Mouse (Mus musculus) myocyte (in vitro differentiated cells): ENCODE data around the gene Rab1a. TPM values are rescaled to one million over a fixed set of nuclear protein-coding genes. Genes with fewer than 3 reads are reported as not detected.

Experiments used
- H3K27me3 ChIP-seq: one replicate; pipeline ENCODE4 v1.6.1; 2011; ENCODE audit not compliant: control insufficient read depth, insufficient read depth, insufficient read length
- H3K36me3 ChIP-seq: one replicate; pipeline ENCODE4 v1.6.1; 2011; ENCODE audit not compliant: control insufficient read depth, insufficient read depth
- H3K4me2 ChIP-seq: one replicate; pipeline ENCODE4 v1.6.1; 2011; ENCODE audit warnings: low read depth, control low read depth
- H3K4me3 ChIP-seq: one replicate; pipeline ENCODE4 v1.5.1; 2011; ENCODE audit warnings: mild to moderate bottlenecking, control low read depth, moderate library complexity
- H3K79me2 ChIP-seq: one replicate; pipeline ENCODE4 v1.6.1; 2011; ENCODE audit not compliant: control insufficient read depth, insufficient read depth
- H3ac ChIP-seq: one replicate; pipeline ENCODE4 v1.6.1; 2011; ENCODE audit not compliant: control insufficient read depth, insufficient read length
- CEBPB ChIP-seq: IDR thresholded peaks from 2 replicates; pipeline ENCODE4 v1.6.1; 2011; ENCODE audit warnings: mild to moderate bottlenecking, moderate library complexity; ENCODE audit not compliant: poor library complexity, insufficient read depth, severe bottlenecking
- E2F4 ChIP-seq: IDR thresholded peaks from one replicate; pipeline ENCODE4 v1.6.1; 2011; ENCODE audit warnings: mild to moderate bottlenecking, control low read depth, moderate library complexity; ENCODE audit not compliant: insufficient read depth
- MAX ChIP-seq: IDR thresholded peaks from one replicate; pipeline ENCODE4 v1.6.1; 2011; ENCODE audit warnings: low read depth, mild to moderate bottlenecking, control low read depth
- MYOD1 ChIP-seq, 3 experiments: IDR thresholded peaks; one replicate each; pipeline ENCODE4 v1.6.1; 2011; ENCODE audit warnings: control low read depth in 2 of 3, low read depth in 2 of 3, mild to moderate bottlenecking in 2 of 3, moderate library complexity in 1 of 3; ENCODE audit not compliant: insufficient read length in 2 of 3, control insufficient read depth in 1 of 3
- MYOG ChIP-seq, 3 experiments: IDR thresholded peaks; one replicate each; pipeline ENCODE4 v1.6.1; 2011; ENCODE audit warnings: control low read depth in 2 of 3, low read depth in 2 of 3, mild to moderate bottlenecking in 2 of 3; ENCODE audit not compliant: insufficient read length in 2 of 3, control insufficient read depth in 1 of 3, insufficient read depth in 1 of 3
- POLR2A ChIP-seq: IDR thresholded peaks from one replicate; pipeline ENCODE4 v1.6.1; 2011; ENCODE audit warnings: low read depth, mild to moderate bottlenecking, control low read depth, moderate library complexity; ENCODE audit not compliant: insufficient read length
- POLR2AphosphoS2 ChIP-seq: IDR thresholded peaks from one replicate; pipeline ENCODE4 v1.6.1; 2011; ENCODE audit warnings: low read depth, control low read depth; ENCODE audit not compliant: insufficient read length
- REST ChIP-seq: IDR thresholded peaks from one replicate; pipeline ENCODE4 v1.6.1; 2011; ENCODE audit warnings: mild to moderate bottlenecking, control low read depth, moderate library complexity; ENCODE audit not compliant: insufficient read depth, insufficient read length
- SRF ChIP-seq: IDR thresholded peaks from one replicate; pipeline ENCODE4 v1.6.1; 2011; ENCODE audit warnings: low read depth; ENCODE audit not compliant: control insufficient read depth, insufficient read length
- TCF12 ChIP-seq: IDR thresholded peaks from one replicate; pipeline ENCODE4 v1.6.1; 2011; ENCODE audit warnings: mild to moderate bottlenecking, control low read depth; ENCODE audit not compliant: poor library complexity, insufficient read depth, severe bottlenecking
- TCF3 ChIP-seq: IDR thresholded peaks from one replicate; pipeline ENCODE4 v1.6.1; 2011; ENCODE audit warnings: low read depth, control low read depth; ENCODE audit not compliant: insufficient read length
- USF1 ChIP-seq: IDR thresholded peaks from one replicate; pipeline ENCODE4 v1.6.1; 2011; ENCODE audit warnings: low read depth, mild to moderate bottlenecking, control low read depth, moderate library complexity
- polyA plus RNA-seq: library from polyadenylated mRNA; unstranded; fragments of >200 nt; fragmentation: generic; extraction: Trizol; gene quantifications from one replicate; pipeline ENCODE4 v1.2.1, GENCODE M21; 2012; ENCODE audit warnings: missing spikeins

Gene Rab1a
- polyA plus RNA-seq, 1 experiment: 107 TPM

- H3K79me2 ChIP-seq: peaks cover 33% of the 10 kb centered on the region
- no peaks in the 10 kb centered on the region for H3K27me3 ChIP-seq
- TF ChIP-seq E2F4 (peak; percentile 2), POLR2AphosphoS2 (peak; percentile 97), REST (no peak), MYOG (IDR thresholded peaks at IDR 0.05; ENCODE audit: control insufficient read depth in 1 of 3, insufficient read depth in 1 of 3, insufficient read length in 2 of 3, low read depth in 2 of 3) (peak in 2 of 3 experiments; percentile 48 to 62), TCF12 (no peak), SRF (no peak), POLR2A (peak; percentile 93), MAX (no peak), USF1 (no peak), MYOD1 (IDR thresholded peaks at IDR 0.05; ENCODE audit: control insufficient read depth in 1 of 3, insufficient read length in 2 of 3, low read depth in 2 of 3) (peak in 1 of 3 experiments; percentile 22), CEBPB (no peak), TCF3 (no peak)
- peak within 1 kb of the TSS; percentile 47 for H3K4me3 ChIP-seq
- H3K4me2 ChIP-seq: peak within 1 kb of the TSS; percentile 86
- H3ac ChIP-seq: peak within 1 kb of the TSS; percentile 74
- no peaks in the 10 kb centered on the region for H3K36me3 ChIP-seq
These were observed 48.3 kb downstream of the Rab1a start, which contains the start of gene Cep68 for GRCm38 (mm10) chr11:20249296-20250110. Cep68 (minus strand) TSS chr11:20249429.

GRCm38 (mm10) chr11:20250476-20251178 is 49.4 kb downstream of the Rab1a start:
- Histone ChIP-seq H3K36me3 (no peaks in the 10 kb centered on the region), H3ac (no peak overlapping the region), H3K4me3 (peak overlapping the region; percentile 47), H3K27me3 (no peaks in the 10 kb centered on the region), H3K4me2 (peak overlapping the region; percentile 81), H3K79me2 (peaks cover 23% of the 10 kb centered on the region)
- TF ChIP-seq USF1: no peak
- no peak for TF ChIP-seq E2F4
- TF ChIP-seq SRF: no peak
- TF ChIP-seq CEBPB: no peak
- no peak for TF ChIP-seq POLR2A
- no peak for TF ChIP-seq REST
- no peak for TF ChIP-seq MYOD1 (IDR thresholded peaks at IDR 0.05; ENCODE audit: control insufficient read depth in 1 of 3, insufficient read length in 2 of 3, low read depth in 2 of 3)
- no peak for TF ChIP-seq MYOG (IDR thresholded peaks at IDR 0.05; ENCODE audit: control insufficient read depth in 1 of 3, insufficient read depth in 1 of 3, insufficient read length in 2 of 3, low read depth in 2 of 3)
- TF ChIP-seq POLR2AphosphoS2: no peak
- no peak for TF ChIP-seq TCF12
- TF ChIP-seq TCF3: no peak
- TF ChIP-seq MAX: no peak

GRCm38 (mm10) chr11:20253088-20253487 is 51.9 kb downstream of the Rab1a start:
- Histone ChIP-seq H3K36me3 (no peaks in the 10 kb centered on the region), H3ac (no peak overlapping the region)
- no peak for TF ChIP-seq REST
- TF ChIP-seq SRF: no peak
- no peak for TF ChIP-seq TCF3
- TF ChIP-seq CEBPB: peak; percentile 70; the same call in 1 of the 2 replicates
- TF ChIP-seq MAX: no peak
- TF ChIP-seq POLR2A: no peak

GRCm38 (mm10) chr11:20254791-20255190 is 53.6 kb downstream of the Rab1a start:
- Histone ChIP-seq H3K27me3 (no peaks in the 10 kb centered on the region), H3K79me2 (no peaks in the 10 kb centered on the region), H3ac (no peak overlapping the region), H3K4me2 (no peak overlapping the region), H3K4me3 (no peak overlapping the region), H3K36me3 (no peaks in the 10 kb centered on the region)
- TF ChIP-seq POLR2AphosphoS2: no peak
- no peak for TF ChIP-seq MAX
- TF ChIP-seq REST: no peak
- no peak for TF ChIP-seq E2F4
- TF ChIP-seq TCF12: no peak
- no peak for TF ChIP-seq POLR2A
- no peak for TF ChIP-seq CEBPB
- TF ChIP-seq MYOG (IDR thresholded peaks at IDR 0.05; ENCODE audit: control insufficient read depth in 1 of 3, insufficient read depth in 1 of 3, insufficient read length in 2 of 3, low read depth in 2 of 3): no peak
- no peak for TF ChIP-seq SRF
- no peak for TF ChIP-seq USF1
- no peak for TF ChIP-seq TCF3
- TF ChIP-seq MYOD1 (IDR thresholded peaks at IDR 0.05; ENCODE audit: control insufficient read depth in 1 of 3, insufficient read length in 2 of 3, low read depth in 2 of 3): no peak

More at GRCm38 (mm10) chr11:20253088-20253487, 51.9 kb downstream of the Rab1a start:
- Histone ChIP-seq H3K79me2 (peaks cover 5% of the 10 kb centered on the region), H3K27me3 (no peaks in the 10 kb centered on the region), H3K4me3 (no peak overlapping the region), H3K4me2 (no peak overlapping the region)
